Mouse (Mus musculus) NIH3T3 (cell line): Measurements from ENCODE around the gene Grhl3.
A peak's percentile ranks its signal among the peaks of the same experiment; 100 is the strongest.

ENCODE experiments used
- DNase-seq: peaks from one replicate; pipeline ENCODE4 v3.0.0-alpha.2; 2012; ENCODE audit warnings: low read depth

Gene Grhl3

DNA sequence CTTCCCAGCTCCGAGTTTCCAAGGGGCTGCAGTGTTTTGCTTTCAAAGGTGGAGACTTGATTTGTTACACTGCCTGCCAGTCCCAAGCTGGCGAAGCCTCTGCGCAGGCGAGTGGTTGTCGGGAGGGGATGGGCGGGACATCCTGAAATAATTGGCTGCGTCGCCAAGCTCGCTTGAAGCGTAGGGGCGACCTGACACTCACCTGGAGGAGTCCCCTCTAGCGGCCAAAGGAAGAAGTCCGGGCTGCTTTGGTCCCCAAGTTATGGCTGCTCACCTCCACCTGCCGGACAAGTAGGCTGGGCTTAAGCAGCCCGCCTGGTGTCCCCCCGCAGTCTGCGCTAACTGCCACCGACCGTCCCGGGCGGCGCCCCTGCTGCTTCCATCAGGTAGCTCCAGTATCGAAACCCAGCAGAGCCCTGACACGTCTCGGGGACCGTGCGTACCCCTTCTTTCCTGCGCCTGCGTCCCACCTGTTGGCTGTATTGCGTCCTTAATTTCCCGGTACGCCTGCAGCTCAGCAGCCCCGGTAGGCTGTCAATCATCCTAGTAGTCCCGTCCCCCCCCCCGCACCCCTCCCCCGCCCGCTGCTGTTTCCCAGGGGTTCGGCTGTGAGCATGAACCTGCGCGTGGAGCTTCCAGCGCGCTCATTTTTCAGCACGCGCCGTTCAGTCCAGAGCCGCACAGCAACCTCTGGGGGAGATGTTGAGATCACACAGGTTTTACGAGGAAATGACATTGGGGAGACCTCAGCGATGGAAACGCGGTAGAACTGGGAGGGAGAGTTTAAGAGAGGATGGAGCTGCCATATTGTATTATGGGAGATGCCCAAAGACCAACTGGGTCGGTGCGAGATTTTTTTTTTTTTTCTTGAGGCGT is 78.7 kb downstream of the Grhl3 start, which contains the start of the genes Stpg1 and Nipal3:
Stpg1 (plus strand) TSS at position 270 of the 876 bp plus-strand sequence.
Nipal3 (minus strand) TSS at position 518 of the 876 bp plus-strand sequence.
- peak; percentile 80 for DNase-seq

DNA sequence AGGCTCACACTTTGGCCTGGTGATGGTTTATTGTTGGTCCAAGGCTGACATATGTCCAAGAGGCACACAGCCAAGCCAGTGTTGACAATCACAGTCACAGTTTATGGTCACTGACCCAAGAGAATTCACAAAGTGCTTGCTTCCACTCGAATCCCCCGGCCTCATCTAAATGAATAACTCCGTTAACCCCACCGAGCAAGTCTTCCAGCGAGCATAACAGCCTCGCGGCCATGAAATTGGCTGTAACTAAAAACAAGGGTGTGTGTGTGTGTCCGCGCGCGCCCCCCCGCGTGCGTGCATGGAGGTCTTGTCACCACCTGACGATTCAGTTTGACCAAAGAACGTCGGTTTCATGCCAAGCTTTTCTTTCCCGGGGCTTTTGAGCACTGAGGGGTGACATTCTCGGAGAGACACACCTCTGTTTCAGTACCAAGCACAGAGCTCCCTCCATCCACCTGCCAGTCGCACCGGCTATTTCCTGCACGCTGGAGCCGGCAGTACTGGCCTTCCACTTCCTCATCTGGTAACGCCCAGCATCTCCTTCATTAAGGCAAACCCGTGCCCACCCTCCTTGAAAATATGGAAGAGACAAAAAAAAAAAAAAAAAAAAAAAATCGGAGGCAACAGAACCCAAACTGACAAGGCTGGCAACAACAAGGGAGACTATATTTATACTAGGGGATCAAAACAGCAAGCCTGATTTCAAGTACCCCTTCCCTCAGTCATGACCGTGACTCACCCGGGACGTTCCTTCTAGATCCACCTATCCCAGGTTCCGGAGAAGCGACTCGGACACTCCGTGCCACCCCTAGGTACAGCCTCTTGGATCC is 79.5 kb downstream of the Grhl3 start:
- peak; percentile 46 for DNase-seq

DNA sequence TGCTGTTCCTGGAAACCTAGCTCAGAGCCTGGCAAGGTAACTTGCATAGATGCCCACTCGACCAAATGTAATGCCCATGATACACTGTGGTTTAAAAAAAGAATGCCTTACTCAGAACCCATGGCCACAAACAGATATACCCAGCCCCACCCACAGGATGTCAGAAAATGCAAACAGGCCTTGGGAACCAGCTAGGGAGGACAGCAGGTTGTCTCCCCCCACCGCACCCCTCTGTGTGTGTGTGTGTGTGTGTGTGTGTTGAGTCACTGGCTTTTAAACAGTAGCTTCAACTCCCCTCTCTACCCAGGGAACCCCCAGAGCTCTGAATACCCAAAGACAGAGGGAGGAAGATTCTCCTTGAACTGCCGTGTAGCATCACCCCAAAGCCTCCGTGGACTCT is 80.2 kb downstream of the Grhl3 start:
- DNase-seq, result no peak
